Mouse (Mus musculus) liver, embryonic 14.5 days (tissue): ENCODE data around the gene Dnaic1. TPM values are rescaled to one million over a fixed set of nuclear protein-coding genes. Genes with fewer than 3 reads are reported as not detected.
"Not testable (repeated sequence)": the region's sequence is repeated elsewhere in the genome, so short reads cannot be mapped to it uniquely, and the experiment has no call there.

Experiments
- ATAC-seq: fragments of 200-750 bp; cut with Nextera tagmentation; 2 replicates; pipeline ENCODE4 v1.8.0; 2017; ENCODE audit warnings: moderate number of reproducible peaks, mild to moderate bottlenecking, moderate library complexity; ENCODE audit not compliant: insufficient read depth
- DNase-seq, 3 experiments: peaks; one replicate each; pipeline ENCODE4 v3.0.0-alpha.2; 2012 to 2013; ENCODE audit warnings: low read depth in 3 of 3, low spot score in 3 of 3
- H3K27ac ChIP-seq: fragments of 300-500 bp; sonication (generic); 2 replicates; pipeline ENCODE4 v1.5.1; 2014; ENCODE audit warnings: moderate library complexity, mild to moderate bottlenecking, control low read depth, inconsistent platforms
- H3K27me3 ChIP-seq: fragments of 300-500 bp; sonication (generic); 2 replicates; pipeline ENCODE4 v1.6.1; 2014; ENCODE audit warnings: mild to moderate bottlenecking, low read length, moderate library complexity; ENCODE audit not compliant: control insufficient read depth, insufficient read depth
- H3K36me3 ChIP-seq: fragments of 300-500 bp; sonication (generic); replicated peaks from 2 replicates; pipeline ENCODE4 v1.6.1; 2014; ENCODE audit warnings: low read depth; ENCODE audit not compliant: control insufficient read depth, insufficient read depth
- H3K4me1 ChIP-seq, 2 experiments: fragments of 200-500 bp in 1 of 2; fragments of 300-500 bp in 1 of 2; sonication (generic) in 1 of 2; replicated peaks; 2 replicates each; pipeline ENCODE4 v1.6.1; 2012 to 2014; ENCODE audit warnings: antibody characterized with exemption in 1 of 2, inconsistent platforms in 1 of 2, low read length in 1 of 2; ENCODE audit not compliant: control insufficient read depth in 2 of 2, insufficient read depth in 2 of 2
- H3K4me2 ChIP-seq: fragments of 300-500 bp; sonication (generic); 2 replicates; pipeline ENCODE4 v1.6.1; 2014; ENCODE audit warnings: low read depth, mild to moderate bottlenecking, control low read depth, moderate library complexity
- H3K4me3 ChIP-seq, 2 experiments: fragments of 200-500 bp in 1 of 2; fragments of 300-500 bp in 1 of 2; sonication (generic) in 1 of 2; 2 replicates each; pipeline ENCODE4 v1.5.1; 2012 to 2014; ENCODE audit warnings: low read depth in 2 of 2, low read length in 2 of 2, mild to moderate bottlenecking in 2 of 2, control low read depth in 1 of 2, inconsistent platforms in 1 of 2, moderate library complexity in 1 of 2; ENCODE audit not compliant: insufficient read depth in 1 of 2
- H3K9ac ChIP-seq: fragments of 300-500 bp; sonication (generic); replicated peaks from 2 replicates; pipeline ENCODE4 v1.6.1; 2014; ENCODE audit warnings: mild to moderate bottlenecking, control low read depth, moderate library complexity
- H3K9me3 ChIP-seq: fragments of 300-500 bp; sonication (generic); 2 replicates; pipeline ENCODE4 v1.6.1; 2016; ENCODE audit warnings: low read length, mixed read lengths; ENCODE audit not compliant: control insufficient read depth
- WGBS: fragments of 180-500 bp; shearing (Covaris S2); extraction: QIAGEN DNeasy Blood & Tissue Kit; methylation state at CpG from one replicate; pipeline ENCODE4 v1.1.7; 2014; ENCODE audit not compliant: insufficient replicate concordance; 5-methylcytosine and 5-hydroxymethylcytosine counted together
- polyA plus RNA-seq, 2 experiments: library from polyadenylated mRNA; depleted of rRNA in 1 of 2; stranded (reverse) in 1 of 2; unstranded in 1 of 2; fragments of >200 nt; fragmentation: Nextera tagmentation in 1 of 2; extraction: Ambion mirVana in 1 of 2; gene quantifications; 2 replicates each; pipeline versions ENCODE4 v1.2.1 to v1.2.3; 2012 to 2014

Dnaic1 gene
- polyA plus RNA-seq, 2 experiments = 1.9 to 2.6 TPM

- not testable (repeated sequence) for H3K4me3 ChIP-seq, H3K4me1 ChIP-seq, ATAC-seq, H3K36me3 ChIP-seq, H3K9ac ChIP-seq, H3K9me3 ChIP-seq, H3K4me2 ChIP-seq, H3K27ac ChIP-seq, DNase-seq
- 21% methylated on average over 10 of the region's 10 CpGs for WGBS
- peaks cover 13% of the 10 kb centered on the region for H3K27me3 ChIP-seq
These were observed 116.4 kb downstream of the Dnaic1 start for GRCm38 (mm10) chr4:41685882-41686492.

Other genes starting within 250 kb of the Dnaic1 start
- gene Ubap1, start 220.8 kb upstream of the Dnaic1 start, polyA plus RNA-seq (2012; rRNA removed) = 12.4 and 16.9 TPM in 2 replicates
- gene Ubap1, start 220.8 kb upstream of the Dnaic1 start, polyA plus RNA-seq (2014; fragmentation: Nextera tagmentation; extraction: Ambion mirVana) = 21.4 and 24.4 TPM in 2 replicates
- gene Kif24, start 104.9 kb upstream of the Dnaic1 start, polyA plus RNA-seq (2012; rRNA removed) = 3.4 and 4.2 TPM in 2 replicates
- 4.0 and 4.2 TPM in 2 replicates for gene Kif24, start 104.9 kb upstream of the Dnaic1 start, polyA plus RNA-seq (2014; fragmentation: Nextera tagmentation; extraction: Ambion mirVana)
- 7.6 and 13.3 TPM in 2 replicates for gene Nudt2, start 104.6 kb upstream of the Dnaic1 start, polyA plus RNA-seq (2012; rRNA removed)
- 22.4 and 22.5 TPM in 2 replicates for gene Nudt2, start 104.6 kb upstream of the Dnaic1 start, polyA plus RNA-seq (2014; fragmentation: Nextera tagmentation; extraction: Ambion mirVana)
- 0.39 and 0.44 TPM in 2 replicates for gene AI464131, start 66.7 kb upstream of the Dnaic1 start, polyA plus RNA-seq (2012; rRNA removed)
- 0.33 and 0.62 TPM in 2 replicates for gene AI464131, start 66.7 kb upstream of the Dnaic1 start, polyA plus RNA-seq (2014; fragmentation: Nextera tagmentation; extraction: Ambion mirVana)
- not detected in 2 replicates for gene 1110017D15Rik, start 52.4 kb upstream of the Dnaic1 start, polyA plus RNA-seq (2012; rRNA removed)
- not detected in 2 replicates for gene 1110017D15Rik, start 52.4 kb upstream of the Dnaic1 start, polyA plus RNA-seq (2014; fragmentation: Nextera tagmentation; extraction: Ambion mirVana)
- gene Fam219a, start 237 bp upstream of the Dnaic1 start, polyA plus RNA-seq (2012; rRNA removed) = 1.8 TPM in 2 replicates
- 0.38 and 0.58 TPM in 2 replicates for gene Fam219a, start 237 bp upstream of the Dnaic1 start, polyA plus RNA-seq (2014; fragmentation: Nextera tagmentation; extraction: Ambion mirVana)
- 1.2 and 1.5 TPM in 2 replicates for gene Enho, start 70.5 kb downstream of the Dnaic1 start, polyA plus RNA-seq (2012; rRNA removed)
- 1.7 and 1.8 TPM in 2 replicates for gene Enho, start 70.5 kb downstream of the Dnaic1 start, polyA plus RNA-seq (2014; fragmentation: Nextera tagmentation; extraction: Ambion mirVana)
- gene Cntfr, start 127.3 kb downstream of the Dnaic1 start, polyA plus RNA-seq (2012; rRNA removed) = 0.75 and 0.88 TPM in 2 replicates
- 0.17 and 0.32 TPM in 2 replicates for gene Cntfr, start 127.3 kb downstream of the Dnaic1 start, polyA plus RNA-seq (2014; fragmentation: Nextera tagmentation; extraction: Ambion mirVana)
- gene Il11ra1, start 130.2 kb downstream of the Dnaic1 start, polyA plus RNA-seq (2012; rRNA removed) = 11.2 and 13.9 TPM in 2 replicates
- 23.8 and 27.1 TPM in 2 replicates for gene Il11ra1, start 130.2 kb downstream of the Dnaic1 start, polyA plus RNA-seq (2014; fragmentation: Nextera tagmentation; extraction: Ambion mirVana)
- 24.0 and 25.0 TPM in 2 replicates for gene Rpp25l, start 143.8 kb downstream of the Dnaic1 start, polyA plus RNA-seq (2012; rRNA removed)
- gene Rpp25l, start 143.8 kb downstream of the Dnaic1 start, polyA plus RNA-seq (2014; fragmentation: Nextera tagmentation; extraction: Ambion mirVana) = 31.4 and 38.2 TPM in 2 replicates
- gene Dctn3, start 153.4 kb downstream of the Dnaic1 start, polyA plus RNA-seq (2012; rRNA removed) = 28.7 and 39.8 TPM in 2 replicates
- gene Dctn3, start 153.4 kb downstream of the Dnaic1 start, polyA plus RNA-seq (2014; fragmentation: Nextera tagmentation; extraction: Ambion mirVana) = 63.9 and 68.6 TPM in 2 replicates
- gene Arid3c, start 161.4 kb downstream of the Dnaic1 start, polyA plus RNA-seq (2012; rRNA removed) = not detected in 2 replicates
- not detected in 2 replicates for gene Arid3c, start 161.4 kb downstream of the Dnaic1 start, polyA plus RNA-seq (2014; fragmentation: Nextera tagmentation; extraction: Ambion mirVana)
- 24.2 and 29.5 TPM in 2 replicates for gene Galt, start 185.5 kb downstream of the Dnaic1 start, polyA plus RNA-seq (2012; rRNA removed)
- 19.2 and 22.1 TPM in 2 replicates for gene Galt, start 185.5 kb downstream of the Dnaic1 start, polyA plus RNA-seq (2014; fragmentation: Nextera tagmentation; extraction: Ambion mirVana)
- 24.4 and 30.2 TPM in 2 replicates for gene Sigmar1, start 186.4 kb downstream of the Dnaic1 start, polyA plus RNA-seq (2012; rRNA removed)
- gene Sigmar1, start 186.4 kb downstream of the Dnaic1 start, polyA plus RNA-seq (2014; fragmentation: Nextera tagmentation; extraction: Ambion mirVana) = 36.0 and 36.2 TPM in 2 replicates
- 9.5 and 10.8 TPM in 2 replicates for gene Ccl27a, start 204.5 kb downstream of the Dnaic1 start, polyA plus RNA-seq (2012; rRNA removed)
- 7.8 and 8.2 TPM in 2 replicates for gene Ccl27a, start 204.5 kb downstream of the Dnaic1 start, polyA plus RNA-seq (2014; fragmentation: Nextera tagmentation; extraction: Ambion mirVana)